Comparison of ENCODE assay signal across 14 mouse cellular contexts in the genomic region with DNA sequence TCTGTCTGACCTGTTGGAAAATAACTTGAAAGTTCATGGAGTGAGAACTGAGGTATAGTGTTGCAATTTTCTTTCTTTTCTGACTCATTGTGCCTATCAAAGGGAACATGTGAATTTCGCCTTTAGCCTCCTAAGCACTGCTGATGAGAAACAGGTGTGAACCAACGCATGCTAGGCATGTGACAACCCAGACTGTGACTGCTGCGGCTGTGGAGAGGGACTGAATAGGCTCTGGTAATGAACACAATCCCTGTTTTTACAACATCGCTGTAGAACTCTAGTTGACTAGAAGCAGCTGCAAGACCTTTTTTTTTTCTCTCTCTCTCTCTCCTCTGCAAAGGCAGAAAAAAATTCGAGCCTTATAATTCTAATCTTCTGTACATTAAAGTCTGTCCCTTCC. TPM values are rescaled to one million over a fixed set of nuclear protein-coding genes. Genes with fewer than 3 reads are reported as not detected.
A peak's percentile ranks its signal among the peaks of the same experiment; 100 is the strongest.
DNase-seq lines count a peak whose midpoint lies in the region; ATAC-seq and TF ChIP-seq lines count a peak whose summit lies in the region.
"Had no signal": no experiment of that assay in that cellular context is flagged by ENCODE, and none has a peak within 500 bp of the region (broad histone marks: within the 10 kb centered on the region; RNA-seq: fewer than 3 reads in every experiment).

No protein-coding gene starts in this region.

- ATAC-seq in hindbrain, embryonic 12.5 days (ENCODE audit: low FRiP score) = no peak
- peak; percentile 69; the same call in 1 of the 2 replicates for ATAC-seq in forebrain, embryonic 16.5 days
- ATAC-seq: intestine, embryonic 15.5 days had no signal

- no peak for TF ChIP-seq CTCF in olfactory bulb, adult 2 months (IDR thresholded peaks at IDR 0.05; ENCODE audit: insufficient read depth, low read depth, low read length)

- no peaks in the 10 kb centered on the region for H3K27me3 ChIP-seq in hindbrain, embryonic 10.5 days (ENCODE audit: insufficient read depth, poor library complexity, severe bottlenecking)
- no peaks in the 10 kb centered on the region for H3K27me3 ChIP-seq in hindbrain, embryonic 12.5 days
- H3K27me3 ChIP-seq in forebrain, embryonic 16.5 days (replicated peaks; ENCODE audit: control insufficient read depth, insufficient read depth, low read length) = no peaks in the 10 kb centered on the region
- H3K27me3 ChIP-seq: embryonic facial prominence, embryonic 13.5 days; intestine, embryonic 15.5 days had no signal

- H3K4me2 ChIP-seq in hindbrain, embryonic 12.5 days (replicated peaks) = no peak overlapping the region
- H3K4me2 ChIP-seq in forebrain, embryonic 16.5 days (ENCODE audit: low read length) = no peak overlapping the region
- H3K4me2 ChIP-seq: embryonic facial prominence, embryonic 13.5 days; intestine, embryonic 15.5 days had no signal

- peak; percentile 61 for DNase-seq in hindbrain, embryonic 10.5 days (ENCODE audit: low spot score)
- peak; percentile 15 for DNase-seq in right cerebral cortex, adult 18-20 months
- DNase-seq in right cerebral cortex, adult 2 months (ENCODE audit: low spot score in 2 of 2) = no peak
- DNase-seq in thymus, adult 18-20 months = no peak
- no peak for DNase-seq in gastrocnemius, postnatal 25 days
- DNase-seq: gastrocnemius, postnatal 10 days had no signal

- no peak overlapping the region for H3K27ac ChIP-seq in hindbrain, embryonic 10.5 days
- no peak overlapping the region for H3K27ac ChIP-seq in hindbrain, embryonic 12.5 days
- no peak overlapping the region for H3K27ac ChIP-seq in forebrain, embryonic 16.5 days (ENCODE audit: low read length)
- H3K27ac ChIP-seq in olfactory bulb, adult 2 months (ENCODE audit: insufficient read depth, low read depth, low read length) = 0 out of 2 replicates have a peak overlapping the region, but pooled peaks have one; percentile 12
- H3K27ac ChIP-seq: embryonic facial prominence, embryonic 13.5 days; intestine, embryonic 15.5 days; liver, embryonic 14.5 days; macrophage had no signal

- TF ChIP-seq POLR2A in olfactory bulb, adult 2 months (IDR thresholded peaks at IDR 0.05; ENCODE audit: insufficient read depth, low read depth, low read length) = no peak

- no peaks in the 10 kb centered on the region for H3K9me3 ChIP-seq in hindbrain, embryonic 10.5 days
- H3K9me3 ChIP-seq in hindbrain, embryonic 12.5 days (replicated peaks) = no peaks in the 10 kb centered on the region
- H3K9me3 ChIP-seq in forebrain, embryonic 16.5 days (ENCODE audit: control insufficient read depth, low read length) = no peaks in the 10 kb centered on the region
- H3K9me3 ChIP-seq: embryonic facial prominence, embryonic 13.5 days; G1E; intestine, embryonic 15.5 days had no signal

- 54% methylated on average over 5 of the region's 5 CpGs for WGBS in hindbrain, embryonic 10.5 days
- WGBS in hindbrain, embryonic 12.5 days = 49% methylated on average over 5 of the region's 5 CpGs
- WGBS in forebrain, embryonic 16.5 days = 18% methylated on average over 5 of the region's 5 CpGs
- 19% methylated on average over 5 of the region's 5 CpGs for WGBS in olfactory bulb, adult 2 months

- no peaks in the 10 kb centered on the region for H3K36me3 ChIP-seq in hindbrain, embryonic 10.5 days
- no peaks in the 10 kb centered on the region for H3K36me3 ChIP-seq in hindbrain, embryonic 12.5 days
- H3K36me3 ChIP-seq in forebrain, embryonic 16.5 days (ENCODE audit: control insufficient read depth, insufficient read depth) = peaks cover under 1% of the 10 kb centered on the region; the same call in 1 of the 2 replicates
- H3K36me3 ChIP-seq: embryonic facial prominence, embryonic 13.5 days; G1E; intestine, embryonic 15.5 days had no signal

- H3K9ac ChIP-seq in hindbrain, embryonic 12.5 days = no peak overlapping the region
- no peak overlapping the region for H3K9ac ChIP-seq in forebrain, embryonic 16.5 days (replicated peaks; ENCODE audit: low read depth, low read length)
- H3K9ac ChIP-seq: embryonic facial prominence, embryonic 13.5 days; intestine, embryonic 15.5 days; liver, embryonic 14.5 days had no signal

- no peaks in the 10 kb centered on the region for H3K4me1 ChIP-seq in hindbrain, embryonic 10.5 days (replicated peaks)
- H3K4me1 ChIP-seq in hindbrain, embryonic 12.5 days = no peaks in the 10 kb centered on the region
- no peaks in the 10 kb centered on the region for H3K4me1 ChIP-seq in forebrain, embryonic 16.5 days (replicated peaks; ENCODE audit: control insufficient read depth, insufficient read depth, low read length)
- no peaks in the 10 kb centered on the region for H3K4me1 ChIP-seq in olfactory bulb, adult 2 months (ENCODE audit: control insufficient read depth, insufficient read depth, low read length)
- H3K4me1 ChIP-seq: intestine, embryonic 15.5 days had no signal

- H3K4me3 ChIP-seq in hindbrain, embryonic 10.5 days = no peak overlapping the region
- H3K4me3 ChIP-seq in hindbrain, embryonic 12.5 days = no peak overlapping the region
- H3K4me3 ChIP-seq in forebrain, embryonic 16.5 days (replicated peaks; ENCODE audit: low read length) = no peak overlapping the region
- no peak overlapping the region for H3K4me3 ChIP-seq in olfactory bulb, adult 2 months (ENCODE audit: insufficient read depth, low read depth, low read length)
- H3K4me3 ChIP-seq: embryonic facial prominence, embryonic 13.5 days; intestine, embryonic 15.5 days had no signal

RNA-seq across cellular contexts. Expression of a gene that starts 34.9 kb away (rescaled TPM):
- 7.6 and 8.5 TPM in 2 replicates for polyA plus RNA-seq in hindbrain, embryonic 10.5 days (2016; fragmentation: Nextera tagmentation; extraction: Ambion mirVana)
- 16.6 and 17.1 TPM in 2 replicates for polyA plus RNA-seq in hindbrain, embryonic 12.5 days (2016; fragmentation: Nextera tagmentation; extraction: Ambion mirVana)
- polyA plus RNA-seq in forebrain, embryonic 16.5 days (2015; fragmentation: Nextera tagmentation; extraction: Ambion mirVana) = 42.1 and 44.7 TPM in 2 replicates
- polyA plus RNA-seq in olfactory bulb, adult 2 months (2012; ENCODE audit: insufficient read depth, insufficient read length, low replicate concordance, missing spikeins) = 278 TPM in 1 of 2 replicates, not detected in the other
- under 1 TPM in 1 of 2 experiments, not detected in 1; 0.16 TPM for total RNA-seq in gastrocnemius, postnatal 25 days (2021)
- polyA plus RNA-seq: G1E, macrophage had no signal

Comparison
In these comparisons a context has a peak if more than half of its experiments do, and no peak if none do; other contexts are left out.
1. DNase-seq: peak in hindbrain, embryonic 10.5 days (single experiment) and right cerebral cortex, adult 18-20 months (single experiment); none in right cerebral cortex, adult 2 months (0 of 2), thymus, adult 18-20 months (0 of 2) and gastrocnemius, postnatal 25 days (single experiment).